Mouse (Mus musculus) bone marrow, adult 2 months (tissue): ENCODE data around the gene Hcrtr1. TPM values are rescaled to one million over a fixed set of nuclear protein-coding genes. Genes with fewer than 3 reads are reported as not detected.

Experiments used
- H3K27ac ChIP-seq: fragments of 200-500 bp; 2 replicates; pipeline ENCODE4 v1.5.1; 2012; ENCODE audit warnings: low read depth, mild to moderate bottlenecking, control low read depth, inconsistent platforms, low read length; ENCODE audit not compliant: control insufficient read depth, poor library complexity, insufficient read depth
- H3K4me1 ChIP-seq: fragments of 200-500 bp; 2 replicates; pipeline ENCODE4 v1.6.1; 2011; ENCODE audit warnings: low read length; ENCODE audit not compliant: control insufficient read depth, insufficient read depth
- H3K4me3 ChIP-seq: fragments of 200-500 bp; replicated peaks from 2 replicates; pipeline ENCODE3; 2011; ENCODE audit warnings: mild to moderate bottlenecking, low read depth, low read length, control low read depth; ENCODE audit not compliant: control insufficient read depth
- CTCF ChIP-seq: fragments of 200-500 bp; IDR thresholded peaks from 2 replicates; pipeline ENCODE4 v1.5.1; 2011; ENCODE audit warnings: low read length, control low read depth; ENCODE audit not compliant: control insufficient read depth, insufficient read depth
- POLR2A ChIP-seq: fragments of 200-500 bp; IDR thresholded peaks from 2 replicates; pipeline ENCODE4 v1.6.1; 2011; ENCODE audit warnings: low read depth, mild to moderate bottlenecking, control low read depth, low read length, borderline replicate concordance; ENCODE audit not compliant: control insufficient read depth
- WGBS: fragments of 180-500 bp; shearing (Covaris S2); methylation state at CpG from one replicate; pipeline ENCODE4 v1.1.7; 2018; 5-methylcytosine and 5-hydroxymethylcytosine counted together
- polyA plus RNA-seq: library from polyadenylated mRNA; stranded (reverse); fragments of >200 nt; gene quantifications from 2 replicates; pipeline ENCODE4 v1.2.4, GENCODE M21; 2011; ENCODE audit warnings: low replicate concordance; ENCODE audit not compliant: missing spikeins, insufficient read depth, insufficient read length

Gene Hcrtr1
- polyA plus RNA-seq, 1 experiment: not detected

DNA sequence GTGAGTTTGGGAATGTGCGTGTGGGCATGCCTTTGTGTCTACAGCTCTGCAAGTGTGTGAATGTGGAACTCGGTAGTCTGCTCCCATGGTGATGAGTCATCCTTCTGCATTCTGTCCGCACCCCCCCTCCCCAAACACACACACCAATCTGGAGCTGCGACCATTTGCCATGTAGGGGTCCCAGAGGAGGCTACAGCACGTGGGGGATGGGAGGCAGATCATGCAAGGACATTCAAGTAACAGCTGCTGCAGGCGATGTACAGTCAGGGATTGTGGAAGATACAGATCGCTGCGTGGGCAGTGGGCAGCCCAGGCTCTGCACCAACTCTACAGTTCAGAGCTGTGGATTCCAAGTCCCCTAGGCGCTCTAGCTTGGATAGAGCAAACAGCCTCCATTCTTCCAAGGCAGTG is 1.8 kb upstream of the Hcrtr1 start:
- Histone ChIP-seq H3K27ac (no peak overlapping the region), H3K4me3 (no peak overlapping the region), H3K4me1 (no peaks in the 10 kb centered on the region)
- WGBS: 54% methylated on average over 9 of the region's 9 CpGs
- TF ChIP-seq POLR2A (no peak), CTCF (no peak)

DNA sequence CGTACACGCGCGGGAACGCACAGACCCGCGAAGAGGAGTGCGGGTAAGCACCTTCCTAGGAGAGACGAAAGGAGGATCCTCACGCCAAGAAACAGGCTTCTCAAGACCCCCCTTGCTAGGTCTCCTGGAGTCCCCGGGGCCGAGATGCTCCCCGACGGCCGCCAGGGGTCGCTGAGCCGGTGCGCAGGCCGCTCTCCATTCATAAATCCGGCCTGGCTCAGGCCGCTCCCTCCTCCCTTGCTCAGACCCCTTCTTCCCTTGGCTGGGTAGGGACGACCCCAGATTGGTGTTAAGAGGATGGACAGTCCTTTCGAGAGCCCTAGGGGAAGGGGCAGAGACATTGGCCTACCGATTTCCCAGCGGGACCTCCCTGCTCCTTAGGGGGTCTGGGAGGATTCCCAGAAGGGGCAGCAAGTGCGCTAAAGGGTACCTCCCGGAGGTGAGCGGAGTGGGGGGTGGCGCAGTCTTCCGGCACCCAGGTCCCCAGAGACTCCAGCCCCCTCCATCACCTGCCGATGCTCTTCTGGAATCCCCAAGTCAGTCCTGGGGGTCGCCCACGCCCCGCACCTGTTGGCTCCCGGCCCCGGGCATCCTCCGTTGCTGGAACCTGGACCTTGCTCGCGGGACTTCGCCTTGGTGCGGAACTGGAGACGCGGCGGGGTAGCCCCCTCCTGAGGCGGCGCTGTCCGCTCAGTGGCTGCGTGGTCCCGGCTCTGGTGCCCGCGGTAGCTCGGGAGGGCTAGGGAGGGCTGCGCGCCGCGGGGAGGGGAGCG is 532 bp downstream of the Hcrtr1 start:
- H3K4me3 ChIP-seq: no peak overlapping the region
- TF ChIP-seq POLR2A: no peak
- TF ChIP-seq CTCF: peak; percentile 70
- peak overlapping the region; percentile 4; the same call in 1 of the 2 replicates for H3K27ac ChIP-seq
- 2% methylated on average over 57 of the region's 57 CpGs for WGBS
- no peaks in the 10 kb centered on the region; the same call in 1 of the 2 replicates for H3K4me1 ChIP-seq

DNA sequence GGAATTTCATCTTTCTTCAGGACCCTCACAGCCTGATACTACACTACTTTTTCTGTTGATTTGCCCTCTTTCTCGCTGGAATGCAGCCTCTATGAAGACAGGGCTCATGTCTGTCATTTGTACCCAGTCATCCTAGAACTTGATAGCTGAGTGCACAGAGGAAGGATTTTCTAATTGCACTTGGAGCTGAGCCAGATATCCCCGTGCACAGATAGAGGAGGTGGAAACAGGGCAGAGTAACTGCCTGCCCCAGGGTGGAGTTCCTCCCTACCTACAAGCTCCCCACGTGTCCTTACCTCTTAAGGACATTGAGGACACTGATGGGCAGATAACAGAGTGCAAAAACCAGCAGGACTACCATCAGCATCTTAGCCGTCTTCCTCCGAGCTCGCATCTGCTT is 5.8 kb downstream of the Hcrtr1 start:
- Histone ChIP-seq H3K27ac (no peak overlapping the region), H3K4me3 (no peak overlapping the region), H3K4me1 (no peaks in the 10 kb centered on the region; the same call in 1 of the 2 replicates)
- TF ChIP-seq CTCF: no peak
- TF ChIP-seq POLR2A: no peak
- WGBS: 63% methylated on average over 6 of the region's 6 CpGs

DNA sequence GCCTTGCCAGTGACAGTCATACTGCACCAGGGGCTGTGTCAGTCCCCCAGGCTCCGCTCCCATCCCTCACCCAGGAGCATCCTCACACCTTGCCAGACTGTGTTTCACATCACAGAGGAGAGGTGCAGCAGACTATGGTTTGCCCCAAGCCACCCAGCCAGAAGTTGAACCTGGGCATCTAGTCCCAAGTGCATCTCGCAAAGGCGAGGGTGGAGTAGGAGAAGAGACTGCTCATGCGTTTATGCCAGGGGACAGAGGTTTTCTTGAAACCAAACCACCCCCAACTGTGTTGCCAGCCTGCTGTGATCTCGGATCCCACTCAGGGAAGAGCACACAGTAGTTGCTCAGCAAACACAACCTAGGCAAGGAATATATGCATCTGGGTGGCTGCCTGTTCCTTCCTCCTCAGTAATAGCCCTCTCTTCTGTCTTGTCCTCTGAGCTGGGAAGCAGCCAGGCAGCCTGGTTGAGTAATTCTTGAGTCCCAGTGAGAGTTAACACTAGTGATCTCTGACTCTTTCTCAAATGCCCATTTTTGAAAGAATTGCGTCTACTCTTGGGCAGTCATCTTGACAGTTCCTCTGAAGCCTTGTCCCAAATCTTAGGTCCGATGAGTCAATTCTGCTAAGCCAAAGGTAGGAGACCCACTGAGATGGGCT is 7.6 kb downstream of the Hcrtr1 start:
- TF ChIP-seq POLR2A (no peak), CTCF (no peak)
- H3K27ac ChIP-seq: no peak overlapping the region
- 80% methylated on average over 7 of the region's 7 CpGs for WGBS
- no peaks in the 10 kb centered on the region; the same call in 1 of the 2 replicates for H3K4me1 ChIP-seq
- no peak overlapping the region for H3K4me3 ChIP-seq

DNA sequence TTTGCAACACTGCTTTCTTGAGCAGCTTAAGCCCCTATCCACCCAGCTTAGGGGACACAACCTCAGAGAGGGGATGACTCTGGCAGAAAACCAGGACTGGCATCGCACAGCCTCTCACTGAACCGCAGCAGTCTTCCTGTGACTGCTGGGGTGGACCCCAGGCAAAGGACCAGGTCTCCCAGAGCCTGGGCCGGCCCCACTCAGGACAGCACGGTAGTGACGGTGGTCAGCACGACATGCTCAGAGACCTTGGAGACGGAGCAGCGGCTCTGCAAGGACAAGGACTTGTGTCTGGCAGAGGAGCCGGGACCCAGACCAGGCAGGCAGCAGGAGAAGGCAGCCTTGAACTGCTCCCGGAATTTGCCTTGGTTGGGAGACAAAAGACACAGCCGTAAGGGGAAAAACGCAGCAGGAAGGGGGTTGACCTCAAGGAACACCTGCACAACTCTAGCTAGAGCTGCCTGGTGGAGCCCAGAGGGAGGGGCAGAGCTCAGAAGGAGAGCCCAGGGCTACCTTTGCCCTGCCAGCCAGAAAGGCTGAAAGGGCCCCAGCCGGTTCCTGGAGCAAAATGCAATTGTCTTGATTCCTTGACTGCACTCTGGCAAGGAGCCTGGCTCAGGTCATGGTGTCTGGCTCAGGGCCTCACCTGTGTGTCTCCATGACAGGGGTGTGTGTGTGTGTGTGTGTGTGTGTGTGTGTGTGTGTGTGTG is 8.4 kb downstream of the Hcrtr1 start:
- TF ChIP-seq POLR2A (no peak), CTCF (no peak)
- Histone ChIP-seq H3K27ac (no peak overlapping the region), H3K4me3 (no peak overlapping the region), H3K4me1 (no peaks in the 10 kb centered on the region; the same call in 1 of the 2 replicates)
- 74% methylated on average over 13 of the region's 13 CpGs for WGBS

DNA sequence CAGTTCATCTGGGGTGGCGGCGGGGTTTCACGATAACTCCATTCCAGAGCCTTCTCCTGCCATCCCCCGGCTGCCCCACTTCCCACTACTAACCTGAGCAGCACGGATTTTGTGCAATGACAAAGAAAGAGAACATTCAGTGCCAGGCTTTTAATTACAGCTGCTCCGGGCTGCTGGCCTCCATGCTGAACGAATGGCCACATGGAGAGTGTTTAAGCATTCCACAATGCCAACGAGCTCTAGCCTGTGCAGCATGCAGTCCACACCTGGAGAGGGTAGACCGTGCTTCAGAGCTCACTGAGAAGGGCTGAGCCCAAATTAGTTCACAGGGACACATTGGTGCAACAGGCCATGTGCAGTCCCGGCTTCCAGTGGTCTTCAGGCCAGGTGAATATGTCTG is 9.1 kb downstream of the Hcrtr1 start:
- TF ChIP-seq CTCF (no peak), POLR2A (no peak)
- WGBS: 82% methylated on average over 10 of the region's 10 CpGs
- H3K4me3 ChIP-seq: no peak overlapping the region
- no peak overlapping the region for H3K27ac ChIP-seq
- H3K4me1 ChIP-seq: no peaks in the 10 kb centered on the region; the same call in 1 of the 2 replicates

DNA sequence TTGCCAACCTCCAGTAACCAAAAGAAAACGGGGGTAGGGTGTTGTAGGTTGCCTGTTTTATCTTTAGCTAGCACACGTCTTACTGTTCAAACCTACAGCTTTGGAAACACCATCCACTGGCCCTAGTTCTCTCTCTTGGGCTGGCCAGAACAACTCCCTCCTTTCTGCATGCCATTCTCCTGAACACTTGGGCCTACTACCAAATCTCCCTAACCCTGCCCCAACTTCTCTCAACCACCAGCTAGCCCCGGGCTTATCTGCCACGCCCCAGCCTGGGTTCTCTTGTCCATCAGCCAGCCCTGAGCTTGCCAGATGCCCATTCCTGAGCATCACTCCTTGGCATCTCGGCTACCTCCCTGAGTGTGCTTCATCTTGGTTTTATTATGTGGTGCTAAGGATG is 10.3 kb downstream of the Hcrtr1 start:
- Histone ChIP-seq H3K4me3 (no peak overlapping the region), H3K27ac (no peak overlapping the region), H3K4me1 (no peaks in the 10 kb centered on the region)
- no peak for TF ChIP-seq CTCF
- no peak for TF ChIP-seq POLR2A
- WGBS: 68% methylated on average over 5 of the region's 5 CpGs

DNA sequence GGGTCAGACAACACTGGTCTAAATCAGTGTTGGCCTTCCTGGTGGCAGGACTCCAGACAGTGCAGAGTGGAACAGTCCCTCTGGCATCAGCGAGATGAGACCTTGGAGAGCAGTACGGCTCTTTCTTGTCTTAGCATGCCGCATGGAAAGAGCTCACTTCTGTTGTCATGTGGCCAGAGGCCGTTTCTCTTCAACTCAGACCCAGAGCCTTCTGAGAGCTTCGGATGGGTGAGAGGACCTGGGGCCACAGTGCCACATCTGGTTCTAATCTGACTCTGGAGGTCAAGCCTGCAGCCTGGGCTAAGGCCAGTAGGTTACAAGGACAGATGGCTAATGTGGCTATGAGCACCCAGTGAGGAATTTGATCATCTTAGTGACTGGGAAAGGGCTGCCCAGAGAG is 13.2 kb downstream of the Hcrtr1 start:
- no peak for TF ChIP-seq CTCF
- no peak for TF ChIP-seq POLR2A
- WGBS: 93% methylated on average over 5 of the region's 5 CpGs
- Histone ChIP-seq H3K4me3 (no peak overlapping the region), H3K4me1 (no peaks in the 10 kb centered on the region), H3K27ac (no peak overlapping the region)
